Mouse (Mus musculus) embryonic fibroblast, embryonic 13.5 days (primary cell): ENCODE data around the gene Frmd8. TPM values are rescaled to one million over a fixed set of nuclear protein-coding genes. Genes with fewer than 3 reads are reported as not detected.

Experiments
- H3K27ac ChIP-seq: 2 replicates; pipeline ENCODE4 v1.5.1; 2012; ENCODE audit warnings: low read length, control low read depth, inconsistent platforms; ENCODE audit not compliant: insufficient read depth
- H3K4me1 ChIP-seq: 2 replicates; pipeline ENCODE4 v1.6.1; 2011; ENCODE audit warnings: low read length; ENCODE audit not compliant: control insufficient read depth, insufficient read depth
- H3K4me3 ChIP-seq: 2 replicates; pipeline ENCODE4 v1.5.1; 2011; ENCODE audit warnings: mild to moderate bottlenecking, control low read depth, low read length; ENCODE audit not compliant: insufficient read depth
- CTCF ChIP-seq: IDR thresholded peaks from 2 replicates; pipeline ENCODE4 v1.5.1; 2011; ENCODE audit warnings: mild to moderate bottlenecking, control low read depth, low read length, moderate library complexity, borderline replicate concordance; ENCODE audit not compliant: insufficient read depth
- POLR2A ChIP-seq: IDR thresholded peaks from 2 replicates; pipeline ENCODE4 v1.6.1; 2011; ENCODE audit warnings: low read depth, mild to moderate bottlenecking, control low read depth, low read length, moderate library complexity
- polyA plus RNA-seq: library from polyadenylated mRNA; stranded (reverse); fragments of >200 nt; gene quantifications from 2 replicates; pipeline ENCODE4 v1.2.4, GENCODE M21; 2011; ENCODE audit warnings: low read depth; ENCODE audit not compliant: missing spikeins, insufficient read length

The Frmd8 gene
- polyA plus RNA-seq, 1 experiment = 24.9 TPM

DNA sequence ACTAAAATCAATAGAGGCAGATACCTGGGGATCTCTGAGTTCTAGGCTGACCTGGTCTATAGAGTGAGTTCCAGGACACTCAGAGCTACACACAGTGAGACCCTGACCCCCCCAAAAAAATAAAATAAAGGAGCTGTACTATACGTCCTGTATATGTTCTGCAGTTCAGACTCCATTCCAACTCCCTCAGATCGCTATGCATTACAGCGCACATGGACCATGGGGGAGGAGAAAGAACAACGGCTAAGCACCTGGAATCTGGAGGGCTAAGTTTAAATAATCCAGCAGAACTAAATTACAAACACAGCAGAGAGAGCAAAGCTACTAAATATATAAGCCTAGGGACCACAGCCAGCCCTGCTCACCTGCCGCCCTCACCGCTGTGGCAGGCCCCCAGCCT lies 48.0 kb downstream of the Frmd8 start:
- Histone ChIP-seq H3K4me3 (no peak overlapping the region), H3K4me1 (peaks cover 6% of the 10 kb centered on the region), H3K27ac (no peak overlapping the region)
- TF ChIP-seq CTCF (no peak), POLR2A (peak; percentile 20; the same call in 1 of the 2 replicates)

DNA sequence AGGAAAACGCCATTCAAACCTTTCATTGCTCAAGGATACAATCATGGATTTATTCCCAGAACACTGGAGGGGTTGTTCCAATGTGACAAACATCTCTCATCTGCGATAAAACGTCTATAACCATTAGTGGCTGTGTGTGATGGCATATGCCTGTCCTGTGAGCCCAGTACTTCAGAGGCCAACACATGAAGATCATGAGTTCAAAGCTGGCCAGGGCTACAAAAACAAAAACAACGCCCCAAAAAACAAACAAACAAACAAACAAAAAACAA lies 48.4 kb downstream of the Frmd8 start:
- H3K27ac ChIP-seq = peak overlapping the region; percentile 14; the same call in 1 of the 2 replicates
- peaks cover 4% of the 10 kb centered on the region; the same call in 1 of the 2 replicates for H3K4me1 ChIP-seq
- H3K4me3 ChIP-seq = no peak overlapping the region
- TF ChIP-seq POLR2A = no peak
- no peak for TF ChIP-seq CTCF

- Histone ChIP-seq H3K27ac (peak overlapping the region; percentile 14; the same call in 1 of the 2 replicates), H3K4me3 (no peak overlapping the region), H3K4me1 (peaks cover 4% of the 10 kb centered on the region; the same call in 1 of the 2 replicates)
- peak; percentile 73 for TF ChIP-seq POLR2A
- no peak for TF ChIP-seq CTCF
These were observed 49.0 kb downstream of the Frmd8 start for GRCm38 (mm10) chr19:5825901-5826730.

- H3K27ac ChIP-seq = peak overlapping the region; percentile 15; the same call in 1 of the 2 replicates
- TF ChIP-seq CTCF (no peak), POLR2A (no peak; the same call in 1 of the 2 replicates)
- no peak overlapping the region for H3K4me3 ChIP-seq
- H3K4me1 ChIP-seq = peaks cover 4% of the 10 kb centered on the region; the same call in 1 of the 2 replicates
These were observed 50.1 kb downstream of the Frmd8 start for GRCm38 (mm10) chr19:5824826-5825617.

GRCm38 (mm10) chr19:5824043-5824825 lies 50.8 kb downstream of the Frmd8 start:
- no peak overlapping the region for H3K4me3 ChIP-seq
- H3K4me1 ChIP-seq = peaks cover 4% of the 10 kb centered on the region; the same call in 1 of the 2 replicates
- TF ChIP-seq CTCF (no peak), POLR2A (no peak; the same call in 1 of the 2 replicates)
- H3K27ac ChIP-seq = peak overlapping the region; percentile 30; the same call in 1 of the 2 replicates

DNA sequence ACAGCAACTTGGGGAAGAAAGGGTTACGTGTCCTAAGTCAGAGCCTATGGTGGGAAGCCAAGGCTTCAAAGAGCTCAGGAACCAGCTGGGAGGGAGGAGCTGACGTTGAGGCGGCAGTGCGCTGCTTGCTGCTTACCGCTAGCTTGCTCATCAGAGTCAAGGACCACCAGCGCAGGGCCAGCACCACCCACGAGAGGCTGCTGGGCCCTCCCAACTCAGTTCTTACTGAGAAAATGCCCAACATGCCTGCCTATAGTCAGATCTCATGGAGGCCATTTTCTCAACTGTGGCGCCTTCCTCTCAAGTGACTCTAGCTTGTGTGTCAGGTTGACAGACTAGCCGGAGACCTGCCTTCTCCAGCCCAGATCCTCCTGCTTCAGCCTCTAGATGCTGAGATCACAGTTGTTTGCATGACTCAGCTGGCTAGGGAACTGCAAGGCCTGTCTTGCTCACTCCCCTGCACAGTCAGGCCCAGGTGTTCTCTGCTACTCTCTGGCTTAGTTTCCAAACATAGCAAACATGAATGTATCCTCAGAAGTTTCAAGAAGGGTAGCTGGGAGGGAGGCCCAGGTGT lies 51.7 kb downstream of the Frmd8 start:
- TF ChIP-seq CTCF (no peak), POLR2A (no peak; the same call in 1 of the 2 replicates)
- Histone ChIP-seq H3K4me3 (no peak overlapping the region), H3K27ac (peak overlapping the region; percentile 50), H3K4me1 (peaks cover 5% of the 10 kb centered on the region)

- Histone ChIP-seq H3K27ac (peak overlapping the region; percentile 50), H3K4me3 (no peak overlapping the region), H3K4me1 (peaks cover 7% of the 10 kb centered on the region)
- TF ChIP-seq CTCF = no peak
- no peak; the same call in 1 of the 2 replicates for TF ChIP-seq POLR2A
These were observed 52.3 kb downstream of the Frmd8 start for GRCm38 (mm10) chr19:5822834-5823205.

DNA sequence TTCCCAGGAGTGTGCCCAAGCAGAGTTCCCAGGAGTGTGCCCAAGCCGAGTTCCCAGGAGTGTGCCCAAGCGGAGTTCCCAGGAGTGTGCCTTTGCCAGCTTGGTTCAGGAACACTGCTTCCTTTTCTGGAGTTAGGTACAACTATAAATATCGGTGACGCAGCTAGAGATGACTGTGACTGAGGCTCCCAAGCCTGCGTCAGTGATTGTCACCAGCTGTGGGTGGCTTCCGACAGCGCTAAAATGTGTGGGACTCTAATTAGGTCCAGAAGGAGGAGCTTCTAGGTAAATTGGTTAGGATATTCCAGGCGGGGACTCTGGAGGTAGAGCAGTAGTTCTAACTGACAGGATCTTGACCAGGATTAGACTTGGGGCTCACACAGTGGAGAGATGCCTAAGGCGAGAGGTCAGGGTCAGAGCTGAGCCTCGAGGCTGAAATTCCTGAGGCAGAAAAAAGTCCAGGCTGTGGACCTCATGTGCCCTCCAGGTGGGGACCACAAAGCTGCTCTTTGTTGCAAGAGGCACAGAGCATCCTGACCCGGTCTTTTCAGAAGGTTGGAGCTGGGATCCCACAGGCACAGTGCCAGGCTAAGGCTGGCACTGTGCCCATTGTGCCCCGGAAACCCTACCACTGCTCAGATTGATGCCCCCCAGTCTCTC lies 52.8 kb downstream of the Frmd8 start:
- Histone ChIP-seq H3K4me1 (peaks cover 7% of the 10 kb centered on the region), H3K4me3 (no peak overlapping the region), H3K27ac (peak overlapping the region; percentile 50)
- no peak for TF ChIP-seq POLR2A
- no peak for TF ChIP-seq CTCF

DNA sequence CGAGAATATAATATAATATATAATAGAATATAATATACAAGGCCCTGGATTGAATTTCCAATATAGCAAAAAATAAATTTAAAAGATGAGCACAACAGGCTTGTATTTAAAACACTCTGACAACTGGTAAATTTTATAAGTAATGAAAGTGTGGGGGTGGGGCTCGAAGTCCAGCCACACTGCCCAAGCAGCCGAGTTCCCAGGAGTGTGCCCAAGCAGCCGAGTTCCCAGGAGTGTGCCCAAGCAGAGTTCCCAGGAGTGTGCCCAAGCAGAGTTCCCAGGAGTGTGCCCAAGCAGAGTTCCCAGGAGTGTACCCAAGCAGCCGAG lies 53.3 kb downstream of the Frmd8 start:
- peaks cover 7% of the 10 kb centered on the region for H3K4me1 ChIP-seq
- H3K27ac ChIP-seq = peak overlapping the region; percentile 50; the same call in 1 of the 2 replicates
- no peak for TF ChIP-seq CTCF
- TF ChIP-seq POLR2A = no peak
- H3K4me3 ChIP-seq = no peak overlapping the region
